Mouse (Mus musculus) liver, postnatal 0 days (tissue): ENCODE measurements around the gene Rtkn.

Experiments
- CTCF ChIP-seq: sonication (generic); IDR thresholded peaks from 2 replicates; pipeline ENCODE4 v1.5.1; 2016; ENCODE audit warnings: antibody characterized with exemption, low read depth
- EP300 ChIP-seq: IDR thresholded peaks from 2 replicates; pipeline ENCODE4 v1.6.1; 2016; ENCODE audit warnings: antibody characterized with exemption, low read depth, mild to moderate bottlenecking

DNA sequence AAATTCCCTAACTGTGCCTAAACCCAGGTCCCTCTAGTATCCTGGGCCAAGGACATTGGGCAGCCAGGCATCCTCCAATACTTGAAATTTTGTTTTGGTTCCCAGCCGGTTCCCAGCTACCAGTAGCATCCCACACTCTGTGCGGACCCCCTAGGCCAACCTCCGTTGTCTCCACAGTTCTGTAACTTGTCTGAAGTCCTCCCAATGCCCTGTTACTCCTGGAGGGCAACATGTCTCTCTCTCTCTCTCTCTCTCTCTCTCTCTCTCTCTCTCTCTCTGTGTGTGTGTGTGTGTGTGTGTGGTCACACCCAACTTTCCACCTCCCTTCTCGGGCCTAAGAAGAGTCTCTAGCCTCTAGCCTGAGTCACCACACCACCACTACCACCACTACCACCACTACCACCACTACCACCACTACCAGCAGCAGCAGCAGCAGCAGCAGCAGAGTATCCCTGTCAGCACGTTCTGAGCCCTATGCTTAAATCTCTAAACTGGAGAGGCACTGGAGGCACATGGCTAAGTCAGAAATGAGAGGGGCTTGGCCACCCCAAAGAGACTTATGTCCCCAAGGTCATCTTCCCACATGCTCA, 1.1 kb downstream of the Rtkn start:
- TF ChIP-seq CTCF, result no peak
- no peak for TF ChIP-seq EP300
